Mouse (Mus musculus) C2C12 (cell line): ENCODE data around the gene Lrrc51. TPM values are rescaled to one million over a fixed set of nuclear protein-coding genes. Genes with fewer than 3 reads are reported as not detected.

ENCODE experiments used
- H3K27me3 ChIP-seq: one replicate; pipeline ENCODE4 v1.6.1; 2011; ENCODE audit not compliant: control insufficient read depth, insufficient read depth, insufficient read length
- H3K36me3 ChIP-seq: one replicate; pipeline ENCODE4 v1.6.1; 2011; ENCODE audit not compliant: control insufficient read depth, insufficient read depth
- H3K4me3 ChIP-seq: one replicate; pipeline ENCODE4 v1.5.1; 2011; ENCODE audit warnings: mild to moderate bottlenecking, control low read depth; ENCODE audit not compliant: poor library complexity, insufficient read depth, severe bottlenecking
- H3K79me2 ChIP-seq: one replicate; pipeline ENCODE4 v1.6.1; 2011; ENCODE audit not compliant: control insufficient read depth, insufficient read depth
- H3K79me3 ChIP-seq: one replicate; pipeline ENCODE4 v1.6.1; 2011; ENCODE audit warnings: low read depth, control low read depth
- H3ac ChIP-seq: one replicate; pipeline ENCODE3; 2011; ENCODE audit warnings: low read depth; ENCODE audit not compliant: control insufficient read depth, insufficient read length
- CEBPB ChIP-seq: IDR thresholded peaks from one replicate; pipeline ENCODE4 v1.6.1; 2011; ENCODE audit warnings: low read depth, mild to moderate bottlenecking, control low read depth, moderate library complexity
- CTCF ChIP-seq: IDR thresholded peaks from one replicate; pipeline ENCODE4 v1.5.1; 2011; ENCODE audit not compliant: control insufficient read depth, insufficient read depth, insufficient read length
- FOSL1 ChIP-seq: IDR thresholded peaks from one replicate; pipeline ENCODE4 v1.8.0; 2011; ENCODE audit warnings: mild to moderate bottlenecking, low read length; ENCODE audit not compliant: poor library complexity, insufficient read depth, severe bottlenecking
- MAX ChIP-seq: IDR thresholded peaks from one replicate; pipeline ENCODE4 v1.6.1; 2011; ENCODE audit warnings: mild to moderate bottlenecking, control low read depth
- MYOD1 ChIP-seq: IDR thresholded peaks from one replicate; pipeline ENCODE4 v1.6.1; 2011; ENCODE audit warnings: low read depth; ENCODE audit not compliant: control insufficient read depth, insufficient read length
- MYOG ChIP-seq: IDR thresholded peaks from one replicate; pipeline ENCODE4 v1.6.1; 2011; ENCODE audit not compliant: control insufficient read depth, insufficient read length; ENCODE audit errors: extremely low read depth
- USF1 ChIP-seq: IDR thresholded peaks from one replicate; pipeline ENCODE4 v1.6.1; 2011; ENCODE audit warnings: low read depth, mild to moderate bottlenecking, control low read depth, moderate library complexity
- polyA plus RNA-seq: library from polyadenylated mRNA; unstranded; fragments of >200 nt; fragmentation: generic; extraction: Trizol; gene quantifications from one replicate; pipeline ENCODE4 v1.2.1, GENCODE M21; 2012; ENCODE audit warnings: missing spikeins

Gene Lrrc51
- polyA plus RNA-seq, 1 experiment: 1.7 TPM

DNA sequence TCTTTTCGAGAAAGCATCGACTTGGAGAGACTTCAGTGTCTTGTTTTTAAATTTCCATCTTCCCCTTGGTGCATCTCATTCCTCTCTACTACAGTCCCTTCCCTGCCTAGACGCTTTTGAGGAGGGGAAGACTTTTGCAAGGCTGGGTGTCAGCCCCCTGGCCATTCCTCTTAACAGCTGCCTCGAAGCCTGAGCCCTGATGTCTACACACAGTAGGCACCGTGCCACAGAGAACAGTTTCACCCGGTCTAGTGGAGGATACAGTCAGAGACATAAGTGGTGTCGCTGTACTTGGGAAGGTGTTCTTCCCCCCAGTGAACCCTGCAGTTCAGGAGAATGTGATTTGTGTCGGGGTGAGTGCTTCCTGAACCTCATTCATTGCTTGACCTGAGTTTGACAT lies 27.0 kb downstream of the Lrrc51 start:
- no peak for TF ChIP-seq MAX
- TF ChIP-seq CTCF: no peak
- TF ChIP-seq FOSL1: no peak
- no peak for TF ChIP-seq MYOG
- no peak for TF ChIP-seq USF1
- TF ChIP-seq CEBPB: no peak
- no peak for TF ChIP-seq MYOD1
- peaks cover 35% of the 10 kb centered on the region for H3K79me2 ChIP-seq
- no peaks in the 10 kb centered on the region for H3K27me3 ChIP-seq
- H3K36me3 ChIP-seq: peaks cover 4% of the 10 kb centered on the region
- peaks cover 18% of the 10 kb centered on the region for H3K79me3 ChIP-seq
- peak overlapping the region; percentile 71 for H3K4me3 ChIP-seq
- peak overlapping the region; percentile 76 for H3ac ChIP-seq

GRCm38 (mm10) chr7:101906287-101906681 lies 27.4 kb downstream of the Lrrc51 start, which contains the start of gene Tomt:
Gene Tomt (minus strand): TSS chr7:101906359.
- H3K36me3 ChIP-seq: peaks cover 4% of the 10 kb centered on the region
- peaks cover 18% of the 10 kb centered on the region for H3K79me3 ChIP-seq
- no peak for TF ChIP-seq MYOD1
- peak within 1 kb of the TSS; percentile 76 for H3ac ChIP-seq
- H3K27me3 ChIP-seq: no peaks in the 10 kb centered on the region
- peaks cover 35% of the 10 kb centered on the region for H3K79me2 ChIP-seq
- H3K4me3 ChIP-seq: peak within 1 kb of the TSS; percentile 71

GRCm38 (mm10) chr7:101905561-101906286 lies 28.0 kb downstream of the Lrrc51 start, which contains the start of gene Lamtor1:
Gene Lamtor1 (plus strand): TSS chr7:101905904.
- Histone ChIP-seq H3K36me3 (peaks cover under 1% of the 10 kb centered on the region), H3K4me3 (peak within 1 kb of the TSS; percentile 71), H3K79me2 (peaks cover 35% of the 10 kb centered on the region), H3ac (peak within 1 kb of the TSS; percentile 76), H3K27me3 (no peaks in the 10 kb centered on the region), H3K79me3 (peaks cover 18% of the 10 kb centered on the region)
- TF ChIP-seq MAX (peak; percentile 60), CTCF (no peak), USF1 (peak; percentile 100), FOSL1 (no peak), MYOG (no peak), MYOD1 (no peak)

- Histone ChIP-seq H3ac (no peak overlapping the region), H3K27me3 (no peaks in the 10 kb centered on the region), H3K79me2 (peaks cover 20% of the 10 kb centered on the region), H3K79me3 (peaks cover 16% of the 10 kb centered on the region), H3K36me3 (no peaks in the 10 kb centered on the region), H3K4me3 (no peak overlapping the region)
- TF ChIP-seq CEBPB (no peak), MYOD1 (no peak), MAX (no peak), FOSL1 (no peak), MYOG (no peak), CTCF (no peak), USF1 (no peak)
Measured at GRCm38 (mm10) chr7:101902846-101903245, 30.8 kb downstream of the Lrrc51 start.

GRCm38 (mm10) chr7:101901969-101902368 lies 31.7 kb downstream of the Lrrc51 start:
- H3K36me3 ChIP-seq: no peaks in the 10 kb centered on the region
- no peak overlapping the region for H3K4me3 ChIP-seq
- no peak overlapping the region for H3ac ChIP-seq
- TF ChIP-seq FOSL1: no peak
- TF ChIP-seq USF1: no peak
- no peak for TF ChIP-seq CEBPB
- TF ChIP-seq MYOG: no peak
- TF ChIP-seq MYOD1: no peak
- no peak for TF ChIP-seq MAX
- TF ChIP-seq CTCF: no peak
- peaks cover 9% of the 10 kb centered on the region for H3K79me3 ChIP-seq
- peaks cover 11% of the 10 kb centered on the region for H3K79me2 ChIP-seq
- no peaks in the 10 kb centered on the region for H3K27me3 ChIP-seq

- Histone ChIP-seq H3ac (no peak overlapping the region), H3K79me2 (no peaks in the 10 kb centered on the region), H3K27me3 (no peaks in the 10 kb centered on the region), H3K4me3 (no peak overlapping the region), H3K36me3 (no peaks in the 10 kb centered on the region), H3K79me3 (no peaks in the 10 kb centered on the region)
- TF ChIP-seq USF1: no peak
- TF ChIP-seq CEBPB: no peak
- TF ChIP-seq MAX: no peak
- TF ChIP-seq CTCF: no peak
- no peak for TF ChIP-seq MYOD1
- no peak for TF ChIP-seq FOSL1
- TF ChIP-seq MYOG: no peak
Measured at GRCm38 (mm10) chr7:101900331-101901097, 33.2 kb downstream of the Lrrc51 start.
